Mouse (Mus musculus): ENCODE results near the gene Abl2.
A peak's percentile ranks its signal among the peaks of the same experiment; 100 is the strongest.

The Abl2 gene

GRCm38 (mm10) chr1:156584175-156584574 lies 25.6 kb downstream of the Abl2 start:
- peak; percentile 40 for DNase-seq (ENCODE audit: low read depth, low spot score)

- DNase-seq (ENCODE audit: low read depth, low spot score), result no peak
Observed at GRCm38 (mm10) chr1:156585512-156585911, 26.9 kb downstream of the Abl2 start.

GRCm38 (mm10) chr1:156589811-156590305 lies 31.3 kb downstream of the Abl2 start:
- DNase-seq (ENCODE audit: low read depth, low spot score), result no peak

GRCm38 (mm10) chr1:156590357-156590756 lies 31.8 kb downstream of the Abl2 start:
- DNase-seq (ENCODE audit: low read depth, low spot score), result no peak

GRCm38 (mm10) chr1:156593267-156593666 lies 34.7 kb downstream of the Abl2 start:
- DNase-seq (ENCODE audit: low read depth, low spot score), result peak; percentile 80

GRCm38 (mm10) chr1:156597089-156597488 lies 38.5 kb downstream of the Abl2 start:
- no peak for DNase-seq (ENCODE audit: low read depth, low spot score)

- no peak for DNase-seq (ENCODE audit: low read depth, low spot score)
Observed at GRCm38 (mm10) chr1:156602545-156602944, 44.0 kb downstream of the Abl2 start.

GRCm38 (mm10) chr1:156605094-156605866 lies 46.7 kb downstream of the Abl2 start:
- DNase-seq (ENCODE audit: low read depth, low spot score), result peak; percentile 45

GRCm38 (mm10) chr1:156605940-156606339 lies 47.4 kb downstream of the Abl2 start:
- no peak for DNase-seq (ENCODE audit: low read depth, low spot score)

GRCm38 (mm10) chr1:156608496-156608895 lies 49.9 kb downstream of the Abl2 start:
- no peak for DNase-seq (ENCODE audit: low read depth, low spot score)

GRCm38 (mm10) chr1:156610257-156610656 lies 51.7 kb downstream of the Abl2 start:
- DNase-seq (ENCODE audit: low read depth, low spot score), result no peak

GRCm38 (mm10) chr1:156613855-156614530 lies 55.4 kb downstream of the Abl2 start:
- DNase-seq (ENCODE audit: low read depth, low spot score), result peak; percentile 94

GRCm38 (mm10) chr1:156614710-156615109 lies 56.1 kb downstream of the Abl2 start:
- no peak for DNase-seq (ENCODE audit: low read depth, low spot score)

GRCm38 (mm10) chr1:156615381-156616133 lies 57.0 kb downstream of the Abl2 start:
- DNase-seq (ENCODE audit: low read depth, low spot score), result peak; percentile 61

GRCm38 (mm10) chr1:156616989-156617598 lies 58.5 kb downstream of the Abl2 start:
- DNase-seq (ENCODE audit: low read depth, low spot score), result peak; percentile 43

- no peak for DNase-seq (ENCODE audit: low read depth, low spot score)
Observed at GRCm38 (mm10) chr1:156617811-156618210, 59.2 kb downstream of the Abl2 start.

- DNase-seq (ENCODE audit: low read depth, low spot score), result no peak
Observed at GRCm38 (mm10) chr1:156620292-156620909, 61.8 kb downstream of the Abl2 start.

GRCm38 (mm10) chr1:156620951-156621350 lies 62.4 kb downstream of the Abl2 start:
- no peak for DNase-seq (ENCODE audit: low read depth, low spot score)

- peak; percentile 61 for DNase-seq (ENCODE audit: low read depth, low spot score)
Observed at GRCm38 (mm10) chr1:156624231-156624630, 65.6 kb downstream of the Abl2 start.

- DNase-seq (ENCODE audit: low read depth, low spot score), result no peak
Observed at GRCm38 (mm10) chr1:156626729-156627128, 68.1 kb downstream of the Abl2 start.

- peak; percentile 92 for DNase-seq (ENCODE audit: low read depth, low spot score)
Observed at GRCm38 (mm10) chr1:156629984-156630383, 71.4 kb downstream of the Abl2 start.

All from brain, adult 2 months (tissue).